Mouse (Mus musculus) heart, embryonic 15.5 days (tissue): ENCODE data around the gene Abhd11. TPM values are rescaled to one million over a fixed set of nuclear protein-coding genes. Genes with fewer than 3 reads are reported as not detected.

Source experiments
- ATAC-seq: fragments of 200-750 bp; cut with Nextera tagmentation; replicated peaks from 2 replicates; pipeline ENCODE4 v1.8.0; 2017; ENCODE audit warnings: low read depth, moderate TSS enrichment; ENCODE audit not compliant: insufficient number of reproducible peaks, insufficient read depth, low FRiP score
- H3K27ac ChIP-seq: fragments of 300-500 bp; sonication (generic); 2 replicates; pipeline ENCODE4 v1.5.1; 2015; ENCODE audit warnings: mild to moderate bottlenecking, inconsistent platforms
- H3K27me3 ChIP-seq: fragments of 300-500 bp; sonication (generic); 2 replicates; pipeline ENCODE4 v1.6.1; 2015; ENCODE audit warnings: inconsistent platforms
- H3K36me3 ChIP-seq: fragments of 300-500 bp; sonication (generic); 2 replicates; pipeline ENCODE4 v1.6.1; 2015; ENCODE audit warnings: mild to moderate bottlenecking, inconsistent platforms
- H3K4me1 ChIP-seq: fragments of 300-500 bp; sonication (generic); replicated peaks from 2 replicates; pipeline ENCODE4 v1.6.1; 2015; ENCODE audit warnings: inconsistent platforms
- H3K4me2 ChIP-seq: fragments of 300-500 bp; sonication (generic); 2 replicates; pipeline ENCODE4 v1.6.1; 2015; ENCODE audit warnings: inconsistent platforms, mild to moderate bottlenecking, moderate library complexity
- H3K4me3 ChIP-seq: fragments of 300-500 bp; sonication (generic); 2 replicates; pipeline ENCODE4 v1.5.1; 2015; ENCODE audit warnings: mild to moderate bottlenecking, inconsistent platforms
- H3K9ac ChIP-seq: fragments of 300-500 bp; sonication (generic); 2 replicates; pipeline ENCODE4 v1.6.1; 2015; ENCODE audit warnings: mild to moderate bottlenecking, inconsistent platforms
- H3K9me3 ChIP-seq: fragments of 300-500 bp; sonication (generic); replicated peaks from 2 replicates; pipeline ENCODE4 v1.6.1; 2016; ENCODE audit warnings: inconsistent platforms
- WGBS: fragments of 180-500 bp; shearing (Covaris S2); methylation state at CpG from one replicate; pipeline ENCODE4 v1.1.7; 2015; ENCODE audit warnings: mixed read lengths; 5-methylcytosine and 5-hydroxymethylcytosine counted together
- polyA plus RNA-seq: library from polyadenylated mRNA; unstranded; fragments of >200 nt; fragmentation: Nextera tagmentation; extraction: Ambion mirVana; gene quantifications from 2 replicates; pipeline ENCODE4 v1.2.1, GENCODE M21; 2015

Abhd11 gene
- polyA plus RNA-seq, 1 experiment from 2014 or later = 70.0 TPM

DNA sequence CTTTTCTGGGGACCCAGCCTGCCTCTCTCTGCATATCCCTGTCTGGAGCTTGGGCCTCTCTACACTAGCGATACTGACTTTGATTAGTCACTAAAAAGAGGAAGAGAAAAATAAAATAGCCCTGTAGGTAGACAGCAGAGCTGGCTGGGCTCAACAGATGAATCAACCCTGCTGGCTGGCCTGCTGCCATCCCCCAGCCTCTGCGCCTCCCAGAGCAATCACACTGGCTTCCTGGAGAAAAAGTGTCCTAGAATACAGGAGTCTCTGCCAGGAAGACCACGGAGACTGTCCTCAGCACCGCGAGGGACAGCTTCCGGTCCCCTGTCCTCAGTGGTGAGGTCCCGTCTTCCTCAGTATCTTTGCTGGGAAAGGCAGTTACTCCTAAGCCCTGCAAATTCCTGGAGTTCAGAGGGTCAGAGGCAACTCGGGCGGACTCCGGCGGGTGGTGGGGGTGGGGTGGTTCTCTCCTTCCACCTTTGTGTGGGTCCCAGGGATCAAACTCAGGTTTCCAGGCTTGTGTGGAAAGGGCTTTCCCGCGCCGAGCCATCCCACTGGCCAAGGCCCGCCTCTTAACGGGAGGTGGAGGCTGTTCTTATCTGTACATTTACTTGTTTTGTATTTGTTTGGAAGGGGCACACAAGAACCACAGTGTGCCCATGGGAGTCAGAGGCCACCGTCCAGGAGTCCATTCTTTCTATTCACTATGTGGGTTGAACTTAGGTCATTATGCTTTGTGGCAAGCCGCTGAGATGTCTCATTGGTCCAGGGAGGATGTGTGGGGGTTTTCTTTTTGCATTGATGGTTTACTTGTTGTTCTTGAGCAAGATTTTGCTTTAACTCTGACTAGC, 20.3 kb downstream of the Abhd11 start:
- peaks cover 35% of the 10 kb centered on the region for H3K4me1 ChIP-seq
- no peaks in the 10 kb centered on the region for H3K27me3 ChIP-seq
- H3K4me3 ChIP-seq = no peak overlapping the region
- no peak overlapping the region for H3K9ac ChIP-seq
- no peaks in the 10 kb centered on the region for H3K9me3 ChIP-seq
- no peaks in the 10 kb centered on the region for H3K36me3 ChIP-seq
- peak; percentile 18; the same call in 1 of the 2 replicates for ATAC-seq
- peak overlapping the region; percentile 46 for H3K4me2 ChIP-seq
- peak overlapping the region; percentile 55 for H3K27ac ChIP-seq
- 34% methylated on average over 18 of the region's 18 CpGs for WGBS

DNA sequence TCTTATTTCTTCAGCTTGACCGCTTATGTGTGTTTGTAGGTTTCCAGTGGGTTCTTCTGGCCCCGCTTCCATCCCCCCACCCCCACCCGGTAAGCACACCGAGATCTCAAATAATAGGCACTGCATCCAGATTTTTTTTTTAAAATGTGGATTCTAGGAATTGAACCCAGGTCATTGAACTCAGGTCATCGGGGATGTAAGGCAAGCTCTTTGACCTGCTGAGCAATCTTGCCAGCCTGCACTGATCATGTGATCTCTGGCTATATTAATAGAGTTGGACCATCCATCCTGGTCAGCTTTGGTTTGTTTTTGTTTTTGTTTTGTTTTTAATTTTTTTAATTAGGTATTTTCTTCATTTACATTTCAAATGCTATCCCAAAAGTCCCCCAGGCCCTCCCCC, 23.6 kb downstream of the Abhd11 start:
- Histone ChIP-seq H3K9me3 (no peaks in the 10 kb centered on the region), H3K4me2 (no peak overlapping the region), H3K4me3 (no peak overlapping the region), H3K27me3 (no peaks in the 10 kb centered on the region), H3K27ac (no peak overlapping the region), H3K36me3 (no peaks in the 10 kb centered on the region), H3K4me1 (peaks cover 16% of the 10 kb centered on the region), H3K9ac (no peak overlapping the region)
- no peak for ATAC-seq
- 91% methylated on average over 5 of the region's 5 CpGs for WGBS

DNA sequence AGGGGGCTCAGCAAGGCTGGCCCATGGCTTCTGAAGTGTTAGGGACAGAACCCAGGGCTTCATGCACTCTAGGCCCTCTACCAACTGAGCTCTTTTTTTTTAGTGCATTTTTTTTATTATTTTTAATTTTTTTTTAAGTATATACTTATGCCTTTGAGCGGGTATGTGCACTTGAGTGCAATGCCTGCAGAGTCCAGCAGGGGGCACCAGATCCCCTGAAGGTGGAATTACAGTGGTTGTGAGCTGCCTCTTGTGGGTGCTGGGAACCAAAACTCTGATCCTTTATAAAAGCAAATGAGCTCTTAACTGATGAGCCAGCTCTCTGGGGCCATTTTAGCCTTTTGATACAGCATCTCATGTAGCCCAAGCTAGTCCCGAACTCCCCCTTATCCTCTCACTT, 25.6 kb downstream of the Abhd11 start:
- H3K36me3 ChIP-seq = peaks cover 3% of the 10 kb centered on the region; the same call in 1 of the 2 replicates
- H3K9me3 ChIP-seq = no peaks in the 10 kb centered on the region
- 93% methylated on average over 2 of the region's 2 CpGs for WGBS
- no peak overlapping the region for H3K27ac ChIP-seq
- no peak overlapping the region for H3K4me3 ChIP-seq
- no peaks in the 10 kb centered on the region for H3K27me3 ChIP-seq
- ATAC-seq = no peak
- H3K4me1 ChIP-seq = peaks cover 4% of the 10 kb centered on the region
- no peak overlapping the region for H3K9ac ChIP-seq
- H3K4me2 ChIP-seq = no peak overlapping the region

DNA sequence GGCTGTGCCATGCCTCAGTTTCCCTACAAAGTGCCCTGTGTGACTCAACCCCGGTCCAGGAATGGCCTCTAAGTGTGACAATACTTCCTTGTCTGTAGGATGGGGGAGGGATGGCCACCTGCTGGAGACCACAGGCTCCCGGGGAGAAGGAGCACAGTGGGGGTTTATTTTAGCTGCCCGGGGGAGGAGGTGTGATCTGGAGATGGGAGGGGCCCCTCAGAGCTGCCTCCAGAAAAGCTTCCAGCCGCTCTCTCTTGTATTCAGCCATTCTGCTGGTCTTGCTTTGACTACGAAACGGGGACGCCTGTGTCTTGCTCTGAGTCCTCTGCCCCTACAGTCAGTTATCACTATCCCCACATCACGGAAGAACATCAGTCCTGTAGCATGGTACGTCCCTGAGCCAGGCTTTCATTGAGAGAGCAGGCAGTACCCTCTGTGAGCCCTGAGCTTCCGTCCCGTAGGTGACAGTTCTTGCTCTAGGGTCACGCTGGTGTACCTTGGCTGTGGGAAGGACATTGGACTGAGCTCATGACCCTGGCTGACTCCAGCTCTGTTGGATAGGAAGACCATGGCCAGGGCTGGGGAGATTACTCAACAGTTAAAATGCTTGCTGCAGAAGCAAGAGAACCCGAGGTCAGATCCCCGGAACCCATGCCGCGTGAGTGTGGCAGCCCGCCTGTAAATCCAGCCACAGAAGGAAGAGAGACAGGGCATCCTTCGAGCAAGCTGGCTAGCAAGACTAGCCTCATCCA, 26.8 kb downstream of the Abhd11 start:
- no peaks in the 10 kb centered on the region for H3K27me3 ChIP-seq
- H3K4me1 ChIP-seq = peaks cover 16% of the 10 kb centered on the region
- no peak overlapping the region for H3K4me2 ChIP-seq
- H3K27ac ChIP-seq = no peak overlapping the region
- no peak overlapping the region for H3K4me3 ChIP-seq
- no peak overlapping the region for H3K9ac ChIP-seq
- peaks cover 3% of the 10 kb centered on the region; the same call in 1 of the 2 replicates for H3K36me3 ChIP-seq
- H3K9me3 ChIP-seq = no peaks in the 10 kb centered on the region
- 60% methylated on average over 18 of the region's 18 CpGs for WGBS
- ATAC-seq = no peak

DNA sequence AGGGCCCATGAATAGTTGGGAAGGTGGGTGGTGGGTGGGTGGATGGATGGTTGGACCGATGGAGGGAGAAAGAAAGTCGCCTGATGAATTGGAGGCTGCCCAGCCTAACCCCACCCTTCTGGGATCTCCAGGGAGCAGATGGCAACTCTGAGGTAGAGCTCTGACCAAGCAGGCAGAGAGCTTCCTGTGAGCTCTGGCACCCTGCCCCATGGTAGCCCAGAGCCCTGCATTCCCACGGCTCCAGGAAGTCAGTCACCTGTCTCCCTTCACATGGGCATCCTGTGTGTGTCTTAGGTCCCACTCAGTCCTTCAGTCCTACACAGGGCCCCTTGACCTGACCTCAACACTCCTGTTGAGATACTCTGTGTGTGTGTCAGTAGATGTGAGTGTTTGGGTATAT, 29.0 kb downstream of the Abhd11 start:
- Histone ChIP-seq H3K27me3 (no peaks in the 10 kb centered on the region), H3K27ac (no peak overlapping the region), H3K9me3 (no peaks in the 10 kb centered on the region), H3K9ac (no peak overlapping the region), H3K4me3 (no peak overlapping the region), H3K4me2 (no peak overlapping the region), H3K4me1 (peaks cover 18% of the 10 kb centered on the region), H3K36me3 (peaks cover 3% of the 10 kb centered on the region; the same call in 1 of the 2 replicates)
- 79% methylated on average over 3 of the region's 3 CpGs for WGBS
- no peak for ATAC-seq

DNA sequence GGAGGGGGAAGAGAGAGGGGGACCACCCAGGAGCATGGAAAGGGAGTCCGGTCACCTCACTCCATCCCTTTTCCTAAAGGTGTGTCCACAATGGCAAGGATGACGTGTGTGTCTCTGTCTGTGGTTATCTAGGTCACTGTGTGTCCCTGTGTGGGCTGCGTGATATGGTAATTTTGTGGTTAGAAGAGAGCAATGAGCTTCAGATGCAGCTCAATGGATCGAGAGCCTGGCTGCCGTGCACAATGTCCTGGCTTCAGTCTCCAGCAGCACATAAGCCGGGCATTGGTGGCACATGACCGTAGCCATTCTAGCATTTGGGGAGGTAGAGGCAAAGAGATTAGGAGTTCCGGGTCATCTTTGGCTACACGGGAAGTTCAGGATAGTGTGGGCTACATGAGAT, 30.6 kb downstream of the Abhd11 start:
- peaks cover 7% of the 10 kb centered on the region for H3K36me3 ChIP-seq
- 80% methylated on average over 9 of the region's 9 CpGs for WGBS
- no peak for ATAC-seq
- no peak overlapping the region for H3K27ac ChIP-seq
- no peak overlapping the region; the same call in 1 of the 2 replicates for H3K9ac ChIP-seq
- H3K4me3 ChIP-seq = no peak overlapping the region
- no peaks in the 10 kb centered on the region for H3K9me3 ChIP-seq
- no peaks in the 10 kb centered on the region for H3K27me3 ChIP-seq
- H3K4me2 ChIP-seq = no peak overlapping the region
- H3K4me1 ChIP-seq = peaks cover 18% of the 10 kb centered on the region

DNA sequence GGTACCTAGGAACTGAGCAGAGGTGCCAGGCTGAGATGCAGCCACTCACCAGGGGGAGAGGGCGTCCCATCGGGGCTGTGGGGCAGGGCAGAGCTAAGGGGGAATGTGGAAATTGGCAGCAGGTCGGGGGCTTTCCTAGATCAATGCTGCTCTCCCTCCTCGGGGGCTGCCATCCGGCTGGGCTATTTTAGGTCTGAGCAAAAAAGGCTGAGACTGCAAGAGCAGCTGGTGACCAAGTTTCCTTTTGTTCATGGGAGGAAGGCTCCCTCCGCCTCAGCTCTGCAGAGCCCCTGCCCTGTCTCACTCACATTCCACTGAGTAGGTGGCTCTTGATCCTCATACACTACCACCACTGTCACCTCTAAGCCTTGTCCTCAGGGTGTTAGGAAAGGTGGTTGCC, 31.1 kb downstream of the Abhd11 start:
- 31% methylated on average over 6 of the region's 6 CpGs for WGBS

DNA sequence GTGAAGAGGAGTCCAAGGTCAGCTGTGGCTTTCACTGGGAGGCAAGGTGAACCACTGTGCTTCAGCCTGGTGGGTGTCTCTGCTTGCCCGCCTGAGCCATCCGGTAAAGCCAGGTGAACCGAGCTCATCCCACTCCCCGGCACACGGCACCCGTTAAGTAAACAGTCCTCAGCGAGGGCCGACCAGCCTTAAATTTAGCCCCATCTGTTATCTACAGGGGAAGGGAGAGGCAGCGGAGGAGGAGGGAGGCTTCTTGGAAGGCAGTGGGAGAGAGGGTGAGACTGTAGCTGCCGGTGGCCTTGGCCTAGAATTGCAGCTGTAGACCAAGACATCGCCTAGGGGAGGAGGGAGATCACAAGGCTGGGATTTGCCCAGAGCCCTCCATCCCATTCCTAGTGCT, 31.8 kb downstream of the Abhd11 start:
- Histone ChIP-seq H3K27me3 (no peaks in the 10 kb centered on the region), H3K27ac (no peak overlapping the region), H3K4me3 (no peak overlapping the region), H3K36me3 (peaks cover 14% of the 10 kb centered on the region), H3K9me3 (no peaks in the 10 kb centered on the region), H3K4me2 (no peak overlapping the region), H3K9ac (no peak overlapping the region), H3K4me1 (peaks cover 15% of the 10 kb centered on the region)
- ATAC-seq = no peak
- 50% methylated on average over 11 of the region's 11 CpGs for WGBS

More for the DNA sequence above, 31.1 kb downstream of the Abhd11 start:
- Histone ChIP-seq H3K27me3 (no peaks in the 10 kb centered on the region), H3K9me3 (no peaks in the 10 kb centered on the region), H3K27ac (0 out of 2 replicates have a peak overlapping the region, but pooled peaks have one; percentile 20), H3K4me2 (no peak overlapping the region), H3K4me3 (no peak overlapping the region), H3K4me1 (peaks cover 18% of the 10 kb centered on the region), H3K9ac (no peak overlapping the region; the same call in 1 of the 2 replicates), H3K36me3 (peaks cover 13% of the 10 kb centered on the region)
- ATAC-seq = no peak

DNA sequence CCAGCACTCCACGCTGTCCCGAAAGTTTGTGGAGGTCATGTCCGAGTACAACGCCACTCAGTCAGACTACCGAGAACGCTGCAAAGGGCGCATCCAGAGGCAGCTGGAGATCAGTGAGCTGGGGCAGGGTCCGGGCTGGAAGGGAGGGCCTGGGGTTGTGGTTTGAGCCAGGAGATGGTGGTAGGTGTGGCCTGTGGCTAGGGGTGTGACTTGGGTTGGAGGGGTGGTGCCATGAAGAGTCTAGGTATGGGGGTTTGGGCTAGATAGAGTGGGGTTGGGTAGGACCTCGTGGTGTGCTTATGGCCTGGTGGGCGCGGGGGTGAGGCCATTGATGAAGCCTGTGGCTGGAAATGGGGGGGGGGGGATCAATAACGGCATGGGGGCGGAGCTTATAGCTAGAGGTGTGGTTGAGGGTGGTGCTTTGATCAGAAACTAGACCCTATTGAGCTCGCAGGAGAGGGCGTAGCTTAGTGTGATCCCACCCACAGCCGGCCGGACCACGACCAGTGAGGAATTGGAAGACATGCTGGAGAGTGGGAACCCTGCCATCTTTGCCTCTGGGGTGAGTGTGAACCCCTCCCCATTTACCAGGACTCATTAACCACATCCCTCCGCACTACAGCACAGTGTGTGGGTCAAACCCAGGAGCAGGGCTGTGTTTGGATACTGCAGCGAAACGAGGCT, 33.3 kb downstream of the Abhd11 start:
- H3K4me3 ChIP-seq = no peak overlapping the region
- H3K36me3 ChIP-seq = peaks cover 14% of the 10 kb centered on the region
- no peak overlapping the region for H3K27ac ChIP-seq
- peaks cover 15% of the 10 kb centered on the region for H3K4me1 ChIP-seq
- no peak overlapping the region for H3K4me2 ChIP-seq
- WGBS = 50% methylated on average over 20 of the region's 21 CpGs
- H3K9ac ChIP-seq = no peak overlapping the region
- H3K27me3 ChIP-seq = no peaks in the 10 kb centered on the region
- ATAC-seq = no peak
- H3K9me3 ChIP-seq = no peaks in the 10 kb centered on the region

DNA sequence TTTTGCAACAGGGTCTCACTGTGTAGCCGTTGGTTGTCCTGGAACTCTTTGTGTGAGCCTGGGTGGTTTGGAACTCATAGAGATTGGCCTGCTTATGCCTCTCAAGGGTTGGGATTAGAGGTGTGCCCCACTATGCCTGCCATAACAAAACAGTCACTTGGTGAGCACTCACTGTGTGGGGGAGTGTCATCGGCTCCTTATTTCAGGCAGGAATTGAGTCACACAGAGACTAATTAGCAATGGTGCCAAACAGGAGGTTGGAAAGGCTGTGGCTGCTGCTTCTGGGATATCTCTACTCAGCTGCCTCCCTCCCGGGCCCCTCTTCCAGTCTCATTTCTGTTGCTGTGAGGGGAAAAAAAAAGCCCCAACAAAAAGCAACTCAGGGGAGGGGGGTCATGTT, 35.6 kb downstream of the Abhd11 start:
- H3K4me2 ChIP-seq = no peak overlapping the region
- no peaks in the 10 kb centered on the region for H3K27me3 ChIP-seq
- no peaks in the 10 kb centered on the region for H3K9me3 ChIP-seq
- H3K4me3 ChIP-seq = no peak overlapping the region
- peaks cover 26% of the 10 kb centered on the region for H3K36me3 ChIP-seq
- no peak for ATAC-seq
- WGBS = 88% methylated on average over 3 of the region's 3 CpGs
- no peak overlapping the region for H3K27ac ChIP-seq
- H3K4me1 ChIP-seq = peaks cover 14% of the 10 kb centered on the region
- H3K9ac ChIP-seq = no peak overlapping the region

DNA sequence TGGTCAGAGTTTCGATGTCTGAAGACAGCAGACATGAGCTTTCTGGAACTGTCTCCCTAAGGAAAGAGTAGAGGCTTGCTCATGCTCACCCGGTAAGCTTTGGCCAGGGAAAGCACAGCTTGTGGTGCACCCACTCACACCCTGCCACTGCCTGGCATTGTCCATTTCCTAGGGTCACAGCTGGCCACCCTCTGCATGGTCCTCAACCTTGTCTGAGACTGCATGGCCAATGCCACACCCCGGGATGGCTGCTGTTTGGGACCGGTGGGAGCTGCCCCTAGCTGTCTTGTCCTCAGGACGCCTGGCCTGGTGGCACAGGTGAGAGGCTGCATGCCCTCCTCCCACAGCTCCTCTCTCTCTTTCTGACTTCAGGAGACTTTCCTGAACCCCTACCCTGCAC, 39.6 kb downstream of the Abhd11 start:
- Histone ChIP-seq H3K9ac (no peak overlapping the region), H3K36me3 (peaks cover 32% of the 10 kb centered on the region), H3K27me3 (no peaks in the 10 kb centered on the region), H3K27ac (no peak overlapping the region), H3K4me3 (no peak overlapping the region), H3K4me1 (no peaks in the 10 kb centered on the region), H3K9me3 (no peaks in the 10 kb centered on the region), H3K4me2 (no peak overlapping the region)
- no peak for ATAC-seq
- 92% methylated on average over 5 of the region's 5 CpGs for WGBS
